Mouse (Mus musculus): Measurements from ENCODE around the gene Tmx4. TPM values are rescaled to one million over a fixed set of nuclear protein-coding genes. Genes with fewer than 3 reads are reported as not detected.

Gene Tmx4
- polyA plus RNA-seq, 1 experiment from 2014 or later = 65.2 TPM

- H3K27ac ChIP-seq (replicated peaks) = no peak overlapping the region
- no peaks in the 10 kb centered on the region for H3K4me1 ChIP-seq (replicated peaks)
- no peak for ATAC-seq (ENCODE audit: low read depth)
- no peaks in the 10 kb centered on the region for H3K9me3 ChIP-seq
- H3K27me3 ChIP-seq = no peaks in the 10 kb centered on the region
- no peak overlapping the region for H3K4me3 ChIP-seq
- no peak overlapping the region for H3K9ac ChIP-seq
- H3K4me2 ChIP-seq = no peak overlapping the region
- H3K36me3 ChIP-seq = no peaks in the 10 kb centered on the region
Measured at GRCm38 (mm10) chr2:134552358-134552757, 91.6 kb downstream of the Tmx4 start.

- H3K4me2 ChIP-seq = no peak overlapping the region
- H3K27ac ChIP-seq (replicated peaks) = no peak overlapping the region
- H3K4me1 ChIP-seq (replicated peaks) = no peaks in the 10 kb centered on the region
- no peaks in the 10 kb centered on the region for H3K27me3 ChIP-seq
- 22% methylated on average over 4 of the region's 4 CpGs for WGBS
- no peak overlapping the region for H3K4me3 ChIP-seq
- H3K36me3 ChIP-seq = no peaks in the 10 kb centered on the region
- ATAC-seq (ENCODE audit: low read depth) = no peak
- H3K9me3 ChIP-seq = no peaks in the 10 kb centered on the region
- no peak overlapping the region for H3K9ac ChIP-seq
Measured at GRCm38 (mm10) chr2:134549770-134550169, 94.2 kb downstream of the Tmx4 start.

DNA sequence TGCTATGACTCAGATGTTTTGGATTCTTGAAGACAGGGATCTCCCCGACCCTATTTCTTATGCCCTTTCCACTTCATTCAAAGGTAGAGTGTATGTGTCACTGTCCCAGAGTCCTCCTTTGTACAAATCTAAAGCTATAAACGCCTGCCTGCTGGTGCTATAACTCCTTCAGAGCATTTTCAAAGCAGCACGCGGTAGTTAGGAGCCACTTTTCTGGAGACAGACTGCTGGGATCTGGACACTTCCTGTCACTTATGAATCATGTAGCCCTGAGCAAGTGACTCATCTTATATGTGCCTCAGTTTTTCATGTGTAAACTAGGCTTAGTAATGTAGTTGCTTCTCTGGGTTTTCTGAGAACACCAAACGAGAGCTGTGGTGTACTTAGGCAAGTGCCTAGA, 98.8 kb downstream of the Tmx4 start:
- Histone ChIP-seq H3K9me3 (no peaks in the 10 kb centered on the region), H3K4me2 (no peak overlapping the region), H3K36me3 (no peaks in the 10 kb centered on the region), H3K4me1 (replicated peaks) (no peaks in the 10 kb centered on the region), H3K27me3 (no peaks in the 10 kb centered on the region), H3K4me3 (no peak overlapping the region), H3K27ac (replicated peaks) (no peak overlapping the region), H3K9ac (no peak overlapping the region)
- WGBS = 59% methylated on average over 5 of the region's 5 CpGs
- no peak for ATAC-seq (ENCODE audit: low read depth)

- Histone ChIP-seq H3K4me2 (no peak overlapping the region), H3K27ac (replicated peaks) (no peak overlapping the region), H3K27me3 (no peaks in the 10 kb centered on the region), H3K9ac (no peak overlapping the region), H3K9me3 (no peaks in the 10 kb centered on the region), H3K4me3 (no peak overlapping the region), H3K36me3 (no peaks in the 10 kb centered on the region), H3K4me1 (replicated peaks) (no peaks in the 10 kb centered on the region)
- WGBS = 78% methylated on average over 8 of the region's 8 CpGs
- no peak for ATAC-seq (ENCODE audit: low read depth)
Measured at GRCm38 (mm10) chr2:134544321-134545065, 99.5 kb downstream of the Tmx4 start.

Other genes starting within 250 kb of the Tmx4 start
- not detected in 2 replicates for gene Hao1, start 89.8 kb downstream of the Tmx4 start, polyA plus RNA-seq (2015; fragmentation: Nextera tagmentation; extraction: Ambion mirVana)
- 55.0 and 56.5 TPM in 2 replicates for gene Plcb1, start 141.9 kb upstream of the Tmx4 start, polyA plus RNA-seq (2015; fragmentation: Nextera tagmentation; extraction: Ambion mirVana)

Data from neural tube, embryonic 13.5 days (tissue).